Mouse (Mus musculus) spleen, embryonic (tissue): Measurements from ENCODE around the gene Spef2.
"Not testable (repeated sequence)": the region's sequence is repeated elsewhere in the genome, so short reads cannot be mapped to it uniquely, and the experiment has no call there.

Source experiments
- CTCF ChIA-PET: fragments of 350-600 bp; sonication (Branson Sonifier 250); formaldehyde crosslinking; loops from one replicate; lab custom pipeline; 2022; lab: Charles Lee

Spef2 gene

GRCm38 (mm10) chr15:9677343-9678036 is 71.2 kb downstream of the Spef2 start:
- CTCF ChIA-PET: no interaction called here

GRCm38 (mm10) chr15:9668575-9668974 is 80.1 kb downstream of the Spef2 start:
- CTCF ChIA-PET: interaction anchor here (1.1 kb wide), 1 partner anchor 92 kb away, joined by 3 read pairs; no protein-coding TSS in a partner anchor

- CTCF ChIA-PET: not testable (repeated sequence)
These were observed 83.7 kb downstream of the Spef2 start for GRCm38 (mm10) chr15:9664948-9665347.

- CTCF ChIA-PET: no interaction called here
These were observed 87.5 kb downstream of the Spef2 start for GRCm38 (mm10) chr15:9661215-9661614.

GRCm38 (mm10) chr15:9634471-9634870 is 114.2 kb downstream of the Spef2 start:
- CTCF ChIA-PET: no interaction called here

GRCm38 (mm10) chr15:9631657-9632056 is 117.0 kb downstream of the Spef2 start:
- CTCF ChIA-PET: no interaction called here

- CTCF ChIA-PET: interaction anchor here (0.7 kb wide), 1 partner anchor 276 kb away, joined by 4 read pairs; no protein-coding TSS in a partner anchor
These were observed 119.0 kb downstream of the Spef2 start for GRCm38 (mm10) chr15:9629660-9630059.

- CTCF ChIA-PET: interaction anchor here (0.6 kb wide), 1 partner anchor 316 kb away, joined by 12 read pairs; no protein-coding TSS in a partner anchor
These were observed 124.0 kb downstream of the Spef2 start for GRCm38 (mm10) chr15:9624619-9625018.

GRCm38 (mm10) chr15:9608177-9608576 is 140.5 kb downstream of the Spef2 start:
- CTCF ChIA-PET: no interaction called here

GRCm38 (mm10) chr15:9600088-9600455 is 148.6 kb downstream of the Spef2 start:
- CTCF ChIA-PET: no interaction called here

- CTCF ChIA-PET: interaction anchor here (0.7 kb wide), 1 partner anchor 52 kb away, joined by 5 read pairs; no protein-coding TSS in a partner anchor
These were observed 149.1 kb downstream of the Spef2 start for GRCm38 (mm10) chr15:9599382-9600087.

GRCm38 (mm10) chr15:9596298-9597060 is 152.2 kb downstream of the Spef2 start:
- CTCF ChIA-PET: interaction anchor here (0.5 to 0.9 kb wide), 2 partner anchors 19 to 103 kb away, joined by 3 to 4 read pairs; no protein-coding TSS in a partner anchor

- CTCF ChIA-PET: no interaction called here
These were observed 158.7 kb downstream of the Spef2 start for GRCm38 (mm10) chr15:9589939-9590338.

- CTCF ChIA-PET: interaction anchor here (0.5 kb wide), 1 partner anchor 46 kb away, joined by 7 read pairs; no protein-coding TSS in a partner anchor
These were observed 168.0 kb downstream of the Spef2 start for GRCm38 (mm10) chr15:9580470-9581280.

- CTCF ChIA-PET: interaction anchor here (0.8 to 1.1 kb wide), 3 partner anchors 14 to 91 kb away, joined by 3 to 9 read pairs (median 3); no protein-coding TSS in a partner anchor
These were observed 171.4 kb downstream of the Spef2 start for GRCm38 (mm10) chr15:9577303-9577702.

GRCm38 (mm10) chr15:9574796-9575195 is 173.9 kb downstream of the Spef2 start:
- CTCF ChIA-PET: no interaction called here

GRCm38 (mm10) chr15:9573361-9573760 is 175.3 kb downstream of the Spef2 start:
- CTCF ChIA-PET: no interaction called here

GRCm38 (mm10) chr15:9572664-9573063 is 176.0 kb downstream of the Spef2 start:
- CTCF ChIA-PET: no interaction called here

GRCm38 (mm10) chr15:9571896-9572295 is 176.8 kb downstream of the Spef2 start:
- CTCF ChIA-PET: interaction anchor here (0.6 kb wide), 1 partner anchor 288 kb away, joined by 5 read pairs; no protein-coding TSS in a partner anchor

- CTCF ChIA-PET: no interaction called here
These were observed 181.4 kb downstream of the Spef2 start for GRCm38 (mm10) chr15:9567316-9567715.

GRCm38 (mm10) chr15:9565396-9565795 is 183.3 kb downstream of the Spef2 start:
- CTCF ChIA-PET: no interaction called here
